Mouse (Mus musculus) kidney, embryonic 15.5 days (tissue): ENCODE measurements at regions not wholly inside any gene's neighbourhood (a gene's known extent, or its start where the extent isn't known, plus 50 kb on each side); places are given as distances from the start of the nearest gene placed in this dataset.

ENCODE experiments used
- ATAC-seq: fragments of 200-750 bp; cut with Nextera tagmentation; replicated peaks from 2 replicates; pipeline ENCODE4 v1.8.0; 2017; ENCODE audit warnings: moderate TSS enrichment; ENCODE audit not compliant: low FRiP score
- H3K27ac ChIP-seq: fragments of 300-500 bp; sonication (generic); 2 replicates; pipeline ENCODE4 v1.5.1; 2015; ENCODE audit warnings: mild to moderate bottlenecking, inconsistent platforms
- H3K27me3 ChIP-seq: fragments of 300-500 bp; sonication (generic); 2 replicates; pipeline ENCODE4 v1.6.1; 2015; ENCODE audit warnings: inconsistent platforms
- H3K36me3 ChIP-seq: fragments of 300-500 bp; sonication (generic); 2 replicates; pipeline ENCODE4 v1.6.1; 2015; ENCODE audit warnings: inconsistent platforms
- H3K4me1 ChIP-seq: fragments of 300-500 bp; sonication (generic); 2 replicates; pipeline ENCODE4 v1.6.1; 2015; ENCODE audit warnings: inconsistent platforms
- H3K4me2 ChIP-seq: fragments of 300-500 bp; sonication (generic); 2 replicates; pipeline ENCODE4 v1.6.1; 2015; ENCODE audit warnings: moderate library complexity, mild to moderate bottlenecking, inconsistent platforms
- H3K4me3 ChIP-seq: fragments of 300-500 bp; sonication (generic); replicated peaks from 2 replicates; pipeline ENCODE4 v1.5.1; 2015; ENCODE audit warnings: mild to moderate bottlenecking, inconsistent platforms
- H3K9ac ChIP-seq: fragments of 300-500 bp; sonication (generic); 2 replicates; pipeline ENCODE4 v1.6.1; 2015; ENCODE audit warnings: mild to moderate bottlenecking, inconsistent platforms
- H3K9me3 ChIP-seq: fragments of 300-500 bp; sonication (generic); replicated peaks from 2 replicates; pipeline ENCODE4 v1.6.1; 2016; ENCODE audit warnings: inconsistent platforms
- WGBS: fragments of 180-500 bp; shearing (Covaris S2); methylation state at CpG from one replicate; pipeline ENCODE4 v1.1.7; 2015; ENCODE audit warnings: mixed read lengths; 5-methylcytosine and 5-hydroxymethylcytosine counted together

DNA sequence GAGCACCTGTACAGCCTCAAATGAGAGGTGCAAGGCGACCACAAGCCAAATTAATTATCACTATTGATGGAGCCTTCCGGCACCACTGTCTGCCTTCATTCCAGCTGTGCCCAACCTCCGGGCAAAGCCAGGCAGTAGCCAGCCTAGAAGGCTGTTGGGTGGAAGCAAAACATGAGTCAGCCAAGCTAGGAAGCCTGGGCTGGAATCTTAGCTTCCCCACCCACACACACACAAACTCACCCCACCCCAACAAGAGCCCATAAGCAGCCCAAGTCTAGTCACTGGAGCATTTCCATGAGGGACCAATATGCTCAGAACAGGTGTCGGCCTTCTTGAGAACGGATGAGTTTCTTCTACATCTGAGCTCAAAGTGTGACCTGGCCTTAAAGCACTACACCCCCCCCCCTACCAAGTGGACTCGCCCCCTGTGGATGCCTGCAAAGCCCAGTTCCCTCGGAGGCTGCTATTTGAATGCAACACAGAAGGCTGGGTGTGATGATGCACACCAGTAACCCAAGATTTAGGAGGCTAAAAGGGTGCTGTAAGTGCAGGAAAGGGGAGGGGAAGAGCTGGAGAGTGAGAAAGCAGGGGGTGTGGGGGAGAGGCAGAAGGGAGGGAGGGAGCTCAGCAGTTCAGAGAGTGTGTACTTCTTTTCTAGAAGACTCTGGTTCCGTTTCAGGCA, 200.1 kb downstream of the Bcor start:
- no peak overlapping the region for H3K9ac ChIP-seq
- no peak overlapping the region for H3K27ac ChIP-seq
- H3K36me3 ChIP-seq, result no peaks in the 10 kb centered on the region
- ATAC-seq, result no peak
- no peak overlapping the region for H3K4me2 ChIP-seq
- 55% methylated on average over 8 of the region's 8 CpGs for WGBS
- H3K4me1 ChIP-seq, result 0 out of 2 replicates have a peak, but pooled peaks cover 3% of the 10 kb centered on the region
- no peak overlapping the region for H3K4me3 ChIP-seq
- no peaks in the 10 kb centered on the region for H3K9me3 ChIP-seq
- peaks cover 28% of the 10 kb centered on the region; the same call in 1 of the 2 replicates for H3K27me3 ChIP-seq

- Histone ChIP-seq H3K9ac (no peak overlapping the region), H3K4me3 (no peak overlapping the region), H3K27me3 (peaks cover 30% of the 10 kb centered on the region), H3K9me3 (no peaks in the 10 kb centered on the region), H3K4me1 (0 out of 2 replicates have a peak, but pooled peaks cover 3% of the 10 kb centered on the region), H3K27ac (no peak overlapping the region), H3K4me2 (no peak overlapping the region), H3K36me3 (no peaks in the 10 kb centered on the region)
- 24% methylated on average over 2 of the region's 2 CpGs for WGBS
- no peak for ATAC-seq
Observed at GRCm38 (mm10) chrX:11961350-11961749, 198.8 kb downstream of the Bcor start.

GRCm38 (mm10) chrX:11964428-11964827, 195.7 kb downstream of the Bcor start:
- no peak overlapping the region for H3K9ac ChIP-seq
- H3K27ac ChIP-seq, result no peak overlapping the region
- H3K4me2 ChIP-seq, result no peak overlapping the region
- ATAC-seq, result no peak
- 72% methylated on average over 3 of the region's 3 CpGs for WGBS
- H3K4me1 ChIP-seq, result 0 out of 2 replicates have a peak, but pooled peaks cover 3% of the 10 kb centered on the region
- H3K36me3 ChIP-seq, result no peaks in the 10 kb centered on the region
- H3K27me3 ChIP-seq, result peaks cover 31% of the 10 kb centered on the region
- H3K4me3 ChIP-seq, result no peak overlapping the region
- H3K9me3 ChIP-seq, result no peaks in the 10 kb centered on the region

DNA sequence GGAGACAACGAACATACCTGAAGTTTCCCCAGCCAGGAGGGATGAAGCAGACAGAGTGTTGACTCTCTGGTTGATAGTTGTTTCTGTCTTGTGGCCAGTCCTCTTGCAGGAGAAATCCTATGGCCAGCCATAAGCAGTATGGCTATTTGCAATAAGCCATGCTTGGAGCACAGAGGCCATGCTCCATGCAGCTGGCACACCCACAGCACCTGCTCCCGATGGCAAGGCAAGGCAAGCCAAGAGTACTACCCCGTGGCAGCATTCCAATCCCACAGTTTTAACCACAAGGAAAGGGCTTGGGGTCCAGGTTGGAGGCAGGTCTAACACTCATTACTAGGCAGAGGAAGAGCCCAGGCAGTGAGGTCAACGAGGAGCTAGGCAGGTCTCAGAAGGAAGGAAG, 181.5 kb downstream of the Bcor start:
- no peak for ATAC-seq
- Histone ChIP-seq H3K27ac (no peak overlapping the region), H3K9me3 (no peaks in the 10 kb centered on the region), H3K9ac (no peak overlapping the region), H3K4me3 (no peak overlapping the region), H3K27me3 (peaks cover 21% of the 10 kb centered on the region), H3K4me1 (no peaks in the 10 kb centered on the region), H3K36me3 (no peaks in the 10 kb centered on the region), H3K4me2 (no peak overlapping the region)
- 76% methylated on average over 4 of the region's 4 CpGs for WGBS

- Histone ChIP-seq H3K36me3 (no peaks in the 10 kb centered on the region), H3K27me3 (peaks cover 32% of the 10 kb centered on the region), H3K4me3 (no peak overlapping the region), H3K9me3 (no peaks in the 10 kb centered on the region), H3K9ac (no peak overlapping the region), H3K27ac (no peak overlapping the region), H3K4me2 (no peak overlapping the region), H3K4me1 (no peaks in the 10 kb centered on the region)
- 77% methylated on average over 1 of the region's 1 CpGs for WGBS
- no peak for ATAC-seq
Observed at GRCm38 (mm10) chrX:11983276-11983675, 176.9 kb downstream of the Bcor start.
